Mouse (Mus musculus): ENCODE data around the gene Ripor3. TPM values are rescaled to one million over a fixed set of nuclear protein-coding genes. Genes with fewer than 3 reads are reported as not detected.

Ripor3 gene
- total and polyA plus RNA-seq, 3 experiments: 1.9 to 6.9 (median 6.5) TPM

DNA sequence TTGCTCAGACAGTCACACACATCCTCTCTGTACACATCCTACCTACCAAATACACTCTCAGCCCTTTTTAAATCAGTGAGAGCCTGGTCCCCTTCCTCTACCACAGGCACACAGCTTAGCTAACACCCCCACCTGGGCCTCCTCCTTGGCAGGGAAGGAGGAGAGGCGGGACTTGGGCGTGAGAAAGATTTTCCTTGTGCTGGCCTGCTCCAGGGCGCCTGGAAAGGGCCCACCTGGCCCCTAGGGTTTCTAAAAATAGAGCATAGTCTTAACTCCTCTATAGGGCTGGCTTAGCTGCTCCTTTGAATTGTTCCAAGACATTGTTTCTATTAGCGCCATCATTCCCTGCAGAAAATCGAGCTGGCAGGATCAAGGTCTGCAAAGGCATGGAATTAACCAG lies 35.4 kb upstream of the Ripor3 start:
- peaks cover 25% of the 10 kb centered on the region for H3K27me3 ChIP-seq (ENCODE audit: insufficient read depth, low read length)
- H3K36me3 ChIP-seq (replicated peaks): no peaks in the 10 kb centered on the region
- H3K4me3 ChIP-seq (ENCODE audit: low read depth, low read length): no peak overlapping the region
- DNase-seq (ENCODE audit: low spot score): no peak
- no peak for ATAC-seq (ENCODE audit: extremely low read depth, insufficient number of reproducible peaks, low FRiP score, poor library complexity, severe bottlenecking)
- H3K4me1 ChIP-seq (ENCODE audit: insufficient read depth, low read depth, low read length): peaks cover 15% of the 10 kb centered on the region
- no peak for TF ChIP-seq TAL1 (conservative IDR thresholded peaks at IDR 0.05; ENCODE audit: low read depth, low read length)
- no peak for TF ChIP-seq GATA1 (IDR thresholded peaks at IDR 0.05; ENCODE audit: borderline replicate concordance, low read length)
- no peak for TF ChIP-seq GATA2 (IDR thresholded peaks at IDR 0.05; ENCODE audit: borderline replicate concordance, low read depth, low read length)
- no peaks in the 10 kb centered on the region for H3K9me3 ChIP-seq (replicated peaks)

DNA sequence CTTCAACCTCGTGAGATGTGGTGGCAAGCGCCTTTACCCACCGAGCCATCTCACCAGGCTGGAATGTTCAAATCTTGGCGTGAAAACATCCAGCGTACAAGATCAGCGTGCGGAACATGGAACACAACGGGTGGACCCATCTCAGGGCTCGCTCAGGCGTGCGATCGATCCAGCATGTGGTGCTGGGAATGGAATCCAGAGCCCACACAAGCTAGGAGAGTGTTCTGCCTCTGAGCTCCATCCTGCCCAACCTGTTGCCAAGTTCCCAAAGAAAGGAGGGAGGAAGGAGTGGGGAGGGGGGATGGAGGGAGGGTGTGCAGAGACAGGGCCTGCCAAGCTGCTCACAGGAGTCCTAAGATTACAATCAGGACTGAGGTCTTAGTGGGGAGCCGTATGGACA lies 34.9 kb upstream of the Ripor3 start:
- Histone ChIP-seq H3K36me3 (replicated peaks) (no peaks in the 10 kb centered on the region), H3K27me3 (ENCODE audit: insufficient read depth, low read length) (peaks cover 21% of the 10 kb centered on the region)
- no peak for ATAC-seq (ENCODE audit: extremely low read depth, insufficient number of reproducible peaks, low FRiP score, poor library complexity, severe bottlenecking)

GRCm38 (mm10) chr2:168044681-168045287 lies 34.4 kb upstream of the Ripor3 start:
- H3K4me3 ChIP-seq (ENCODE audit: low read depth, low read length): no peak overlapping the region
- no peak for DNase-seq (ENCODE audit: low spot score)
- peaks cover 16% of the 10 kb centered on the region for H3K27me3 ChIP-seq (ENCODE audit: insufficient read depth, low read length)
- H3K9me3 ChIP-seq (replicated peaks): no peaks in the 10 kb centered on the region
- peaks cover 6% of the 10 kb centered on the region for H3K4me1 ChIP-seq (ENCODE audit: insufficient read depth, low read depth, low read length)
- H3K36me3 ChIP-seq (replicated peaks): no peaks in the 10 kb centered on the region
- ATAC-seq (ENCODE audit: extremely low read depth, insufficient number of reproducible peaks, low FRiP score, poor library complexity, severe bottlenecking): no peak
- no peak for TF ChIP-seq GATA2 (IDR thresholded peaks at IDR 0.05; ENCODE audit: borderline replicate concordance, low read depth, low read length)
- TF ChIP-seq GATA1 (IDR thresholded peaks at IDR 0.05; ENCODE audit: borderline replicate concordance, low read length): no peak
- no peak for TF ChIP-seq CTCF (IDR thresholded peaks at IDR 0.05; ENCODE audit: low read depth, low read length)
- no peak for TF ChIP-seq TAL1 (conservative IDR thresholded peaks at IDR 0.05; ENCODE audit: low read depth, low read length)
- TF ChIP-seq POLR2AphosphoS5 (IDR thresholded peaks at IDR 0.05; ENCODE audit: insufficient replicate concordance, low read depth, low read length): no peak

More for the DNA sequence above, 34.9 kb upstream of the Ripor3 start:
- Histone ChIP-seq H3K9me3 (replicated peaks) (no peaks in the 10 kb centered on the region), H3K4me3 (ENCODE audit: low read depth, low read length) (no peak overlapping the region), H3K4me1 (ENCODE audit: insufficient read depth, low read depth, low read length) (peaks cover 10% of the 10 kb centered on the region)
- no peak for DNase-seq (ENCODE audit: low spot score)
- TF ChIP-seq TAL1 (conservative IDR thresholded peaks at IDR 0.05; ENCODE audit: low read depth, low read length) (no peak), POLR2AphosphoS5 (IDR thresholded peaks at IDR 0.05; ENCODE audit: insufficient replicate concordance, low read depth, low read length) (no peak), GATA2 (IDR thresholded peaks at IDR 0.05; ENCODE audit: borderline replicate concordance, low read depth, low read length) (no peak), CTCF (IDR thresholded peaks at IDR 0.05; ENCODE audit: low read depth, low read length) (no peak), GATA1 (IDR thresholded peaks at IDR 0.05; ENCODE audit: borderline replicate concordance, low read length) (no peak)

GRCm38 (mm10) chr2:168042019-168042418 lies 31.6 kb upstream of the Ripor3 start:
- no peak overlapping the region for H3K4me3 ChIP-seq (ENCODE audit: low read depth, low read length)
- TF ChIP-seq POLR2AphosphoS5 (IDR thresholded peaks at IDR 0.05; ENCODE audit: insufficient replicate concordance, low read depth, low read length): no peak
- no peak for TF ChIP-seq TAL1 (conservative IDR thresholded peaks at IDR 0.05; ENCODE audit: low read depth, low read length)
- TF ChIP-seq GATA1 (IDR thresholded peaks at IDR 0.05; ENCODE audit: borderline replicate concordance, low read length): no peak
- TF ChIP-seq GATA2 (IDR thresholded peaks at IDR 0.05; ENCODE audit: borderline replicate concordance, low read depth, low read length): no peak
- TF ChIP-seq CTCF (IDR thresholded peaks at IDR 0.05; ENCODE audit: low read depth, low read length): no peak
- ATAC-seq (ENCODE audit: extremely low read depth, insufficient number of reproducible peaks, low FRiP score, poor library complexity, severe bottlenecking) (no peak), DNase-seq (ENCODE audit: low spot score) (no peak)
- no peaks in the 10 kb centered on the region for H3K36me3 ChIP-seq (replicated peaks)
- no peaks in the 10 kb centered on the region for H3K9me3 ChIP-seq (replicated peaks)
- no peaks in the 10 kb centered on the region for H3K4me1 ChIP-seq (ENCODE audit: insufficient read depth, low read depth, low read length)
- H3K27me3 ChIP-seq (ENCODE audit: insufficient read depth, low read length): peaks cover 2% of the 10 kb centered on the region

DNA sequence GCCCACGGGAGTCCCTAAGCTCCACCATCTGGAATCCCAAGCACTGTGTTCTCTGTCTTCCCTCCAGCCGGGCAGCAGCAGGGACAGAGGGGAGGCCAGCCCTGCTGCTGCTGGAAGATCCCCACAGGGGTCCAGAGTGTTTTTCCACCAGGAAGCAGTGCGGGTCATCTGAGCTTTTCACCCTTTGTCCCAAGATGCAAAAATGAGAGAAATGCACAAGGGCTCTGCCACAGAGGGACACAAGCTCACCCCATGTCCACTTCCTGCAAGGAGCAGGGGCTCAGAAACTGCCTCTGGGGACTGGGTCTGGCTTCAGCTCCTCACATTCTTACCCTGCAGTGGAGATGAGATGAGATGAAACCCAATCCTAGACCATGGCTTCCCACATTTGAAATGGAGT lies 30.3 kb upstream of the Ripor3 start:
- TF ChIP-seq CTCF (IDR thresholded peaks at IDR 0.05; ENCODE audit: low read depth, low read length): no peak
- no peak for TF ChIP-seq POLR2AphosphoS5 (IDR thresholded peaks at IDR 0.05; ENCODE audit: insufficient replicate concordance, low read depth, low read length)
- no peak for TF ChIP-seq GATA1 (IDR thresholded peaks at IDR 0.05; ENCODE audit: borderline replicate concordance, low read length)
- no peak for TF ChIP-seq GATA2 (IDR thresholded peaks at IDR 0.05; ENCODE audit: borderline replicate concordance, low read depth, low read length)
- no peak for TF ChIP-seq TAL1 (conservative IDR thresholded peaks at IDR 0.05; ENCODE audit: low read depth, low read length)
- no peaks in the 10 kb centered on the region for H3K4me1 ChIP-seq (ENCODE audit: insufficient read depth, low read depth, low read length)
- DNase-seq (ENCODE audit: low spot score) (no peak), ATAC-seq (ENCODE audit: extremely low read depth, insufficient number of reproducible peaks, low FRiP score, poor library complexity, severe bottlenecking) (no peak)
- no peaks in the 10 kb centered on the region for H3K36me3 ChIP-seq (replicated peaks)
- no peaks in the 10 kb centered on the region for H3K9me3 ChIP-seq (replicated peaks)
- H3K4me3 ChIP-seq (ENCODE audit: low read depth, low read length): no peak overlapping the region
- H3K27me3 ChIP-seq (ENCODE audit: insufficient read depth, low read length): peaks cover 2% of the 10 kb centered on the region

GRCm38 (mm10) chr2:168037063-168037462 lies 26.6 kb upstream of the Ripor3 start:
- Histone ChIP-seq H3K36me3 (replicated peaks) (no peaks in the 10 kb centered on the region), H3K4me1 (ENCODE audit: insufficient read depth, low read depth, low read length) (peaks cover 2% of the 10 kb centered on the region; the same call in 1 of the 2 replicates), H3K27me3 (ENCODE audit: insufficient read depth, low read length) (peaks cover 2% of the 10 kb centered on the region), H3K4me3 (ENCODE audit: low read depth, low read length) (no peak overlapping the region), H3K9me3 (replicated peaks) (no peaks in the 10 kb centered on the region)
- no peak for TF ChIP-seq CTCF (IDR thresholded peaks at IDR 0.05; ENCODE audit: low read depth, low read length)
- TF ChIP-seq TAL1 (conservative IDR thresholded peaks at IDR 0.05; ENCODE audit: low read depth, low read length): no peak
- TF ChIP-seq GATA1 (IDR thresholded peaks at IDR 0.05; ENCODE audit: borderline replicate concordance, low read length): no peak
- no peak for TF ChIP-seq POLR2AphosphoS5 (IDR thresholded peaks at IDR 0.05; ENCODE audit: insufficient replicate concordance, low read depth, low read length)
- TF ChIP-seq GATA2 (IDR thresholded peaks at IDR 0.05; ENCODE audit: borderline replicate concordance, low read depth, low read length): no peak
- ATAC-seq (ENCODE audit: extremely low read depth, insufficient number of reproducible peaks, low FRiP score, poor library complexity, severe bottlenecking): no peak
- no peak for DNase-seq (ENCODE audit: low spot score)

Measured in G1E (cell line).